Mouse (Mus musculus): ENCODE measurements at regions not wholly inside any gene's neighbourhood (a gene's known extent, or its start where the extent isn't known, plus 50 kb on each side); places are given as distances from the start of the nearest gene placed in this dataset.

GRCm38 (mm10) chr10:43674749-43675148 is 96.7 kb downstream of the Cd24a start:
- no peak for TF ChIP-seq CTCF (IDR thresholded peaks at IDR 0.05; ENCODE audit: insufficient read depth, low read depth, low read length)
- no peak for TF ChIP-seq POLR2A (IDR thresholded peaks at IDR 0.05; ENCODE audit: insufficient read depth, low read depth, low read length)
